Mouse (Mus musculus) splenic B cell, adult 2 months (primary cell): ENCODE data around the gene Rapgef2.

ENCODE experiments used
- DNase-seq: peaks from one replicate; pipeline ENCODE4 v3.0.0-alpha.2; 2011; ENCODE audit warnings: low read depth, low spot score
- H3K27me3 ChIP-seq: 2 replicates; pipeline ENCODE4 v1.6.1; 2012; ENCODE audit warnings: mild to moderate bottlenecking, low read length, moderate library complexity, mixed read lengths; ENCODE audit not compliant: control insufficient read depth, poor library complexity, insufficient read depth, severe bottlenecking
- H3K36me3 ChIP-seq: 2 replicates; pipeline ENCODE4 v1.6.1; 2012; ENCODE audit warnings: mild to moderate bottlenecking, low read length, moderate library complexity, mixed read lengths; ENCODE audit not compliant: control insufficient read depth, poor library complexity, insufficient read depth, severe bottlenecking

Gene Rapgef2

DNA sequence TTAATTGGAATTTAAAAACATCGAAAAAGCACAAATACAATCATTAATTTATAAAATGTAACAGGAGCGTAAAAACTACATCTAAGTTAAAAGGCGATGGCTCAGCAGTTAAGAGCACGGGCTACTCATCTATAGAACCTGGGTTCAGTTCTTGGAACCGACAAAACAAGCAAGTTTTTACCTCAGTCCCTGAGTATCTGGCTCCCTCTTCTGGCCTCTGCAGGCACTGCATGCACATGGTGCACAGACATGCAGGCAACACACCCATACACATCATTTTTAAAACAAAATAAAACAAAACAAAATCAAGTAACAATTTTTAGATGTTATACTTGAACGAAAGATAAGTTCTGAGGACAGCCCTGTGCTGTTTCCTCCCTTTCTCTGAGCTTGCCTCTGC, 176.2 kb downstream of the Rapgef2 start:
- Histone ChIP-seq H3K27me3 (no peaks in the 10 kb centered on the region), H3K36me3 (no peaks in the 10 kb centered on the region)
- DNase-seq = peak; percentile 39

GRCm38 (mm10) chr3:79108246-79108645, 178.1 kb downstream of the Rapgef2 start:
- Histone ChIP-seq H3K36me3 (no peaks in the 10 kb centered on the region), H3K27me3 (no peaks in the 10 kb centered on the region)
- DNase-seq = no peak

GRCm38 (mm10) chr3:79106360-79106759, 180.0 kb downstream of the Rapgef2 start:
- DNase-seq = peak; percentile 10
- Histone ChIP-seq H3K27me3 (no peaks in the 10 kb centered on the region), H3K36me3 (no peaks in the 10 kb centered on the region)

- DNase-seq = no peak
- no peaks in the 10 kb centered on the region for H3K27me3 ChIP-seq
Observed at GRCm38 (mm10) chr3:79103604-79104003, 182.7 kb downstream of the Rapgef2 start.

GRCm38 (mm10) chr3:79101737-79102136, 184.6 kb downstream of the Rapgef2 start:
- Histone ChIP-seq H3K27me3 (no peaks in the 10 kb centered on the region), H3K36me3 (no peaks in the 10 kb centered on the region)
- DNase-seq = no peak

More at GRCm38 (mm10) chr3:79103604-79104003, 182.7 kb downstream of the Rapgef2 start:
- H3K36me3 ChIP-seq = no peaks in the 10 kb centered on the region

DNA sequence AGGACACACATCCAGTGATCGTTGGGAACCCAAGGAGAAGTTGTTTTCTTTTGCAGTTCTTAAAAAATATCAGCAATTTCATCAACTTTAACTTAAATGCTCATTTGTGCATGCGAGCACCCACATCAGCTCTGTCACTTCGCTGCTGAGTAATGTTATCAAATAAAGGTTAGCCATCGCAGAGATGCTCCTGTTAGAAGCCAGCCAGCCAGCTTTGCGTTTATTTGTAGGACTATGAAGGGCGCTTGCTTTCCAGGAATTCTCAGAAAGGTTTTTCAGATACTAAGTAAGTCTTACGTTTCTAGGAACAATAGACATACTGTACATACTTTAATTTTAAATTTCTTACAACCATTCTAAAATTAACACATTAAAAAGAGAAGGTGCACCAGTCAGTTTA, 185.5 kb downstream of the Rapgef2 start:
- DNase-seq = no peak
- no peaks in the 10 kb centered on the region for H3K27me3 ChIP-seq
- H3K36me3 ChIP-seq = no peaks in the 10 kb centered on the region

- H3K27me3 ChIP-seq = no peaks in the 10 kb centered on the region
- peaks cover 3% of the 10 kb centered on the region; the same call in 1 of the 2 replicates for H3K36me3 ChIP-seq
- peak; percentile 73 for DNase-seq
Observed at GRCm38 (mm10) chr3:79089091-79089490, 197.2 kb downstream of the Rapgef2 start.

DNA sequence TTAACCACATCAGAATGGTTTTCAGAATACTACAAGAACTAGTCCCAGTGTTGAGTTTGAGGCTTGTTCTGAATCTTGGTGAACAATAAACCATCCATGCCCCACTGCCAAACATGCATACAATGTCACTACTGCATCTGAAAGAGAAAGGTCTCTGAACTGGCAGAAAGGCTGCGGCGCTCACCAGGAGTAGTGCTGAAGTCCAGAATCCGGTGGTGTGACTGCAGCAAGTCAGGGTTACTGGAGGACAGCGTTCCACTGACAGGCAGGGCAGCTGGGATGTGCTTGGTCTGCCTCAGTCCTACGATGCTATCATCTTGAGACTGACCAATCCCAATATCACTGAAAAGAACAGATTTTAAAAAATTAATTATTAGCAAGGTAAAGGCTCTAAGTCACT, 197.9 kb downstream of the Rapgef2 start:
- DNase-seq = no peak
- Histone ChIP-seq H3K36me3 (peaks cover 3% of the 10 kb centered on the region; the same call in 1 of the 2 replicates), H3K27me3 (no peaks in the 10 kb centered on the region)

- Histone ChIP-seq H3K27me3 (no peaks in the 10 kb centered on the region), H3K36me3 (no peaks in the 10 kb centered on the region; the same call in 1 of the 2 replicates)
- no peak for DNase-seq
Observed at GRCm38 (mm10) chr3:79086282-79086681, 200.0 kb downstream of the Rapgef2 start.

- H3K27me3 ChIP-seq = no peaks in the 10 kb centered on the region
- no peaks in the 10 kb centered on the region; the same call in 1 of the 2 replicates for H3K36me3 ChIP-seq
- no peak for DNase-seq
Observed at GRCm38 (mm10) chr3:79083881-79084280, 202.4 kb downstream of the Rapgef2 start.

GRCm38 (mm10) chr3:79083030-79083429, 203.3 kb downstream of the Rapgef2 start:
- H3K36me3 ChIP-seq = no peaks in the 10 kb centered on the region; the same call in 1 of the 2 replicates
- no peak for DNase-seq
- no peaks in the 10 kb centered on the region for H3K27me3 ChIP-seq

- DNase-seq = no peak
- H3K36me3 ChIP-seq = 0 out of 2 replicates have a peak, but pooled peaks cover 2% of the 10 kb centered on the region
Observed at GRCm38 (mm10) chr3:79079076-79079475, 207.2 kb downstream of the Rapgef2 start.

GRCm38 (mm10) chr3:79074970-79075369, 211.3 kb downstream of the Rapgef2 start:
- no peaks in the 10 kb centered on the region for H3K27me3 ChIP-seq
- DNase-seq = no peak
- 0 out of 2 replicates have a peak, but pooled peaks cover 8% of the 10 kb centered on the region for H3K36me3 ChIP-seq

More at GRCm38 (mm10) chr3:79079076-79079475, 207.2 kb downstream of the Rapgef2 start:
- no peaks in the 10 kb centered on the region for H3K27me3 ChIP-seq

DNA sequence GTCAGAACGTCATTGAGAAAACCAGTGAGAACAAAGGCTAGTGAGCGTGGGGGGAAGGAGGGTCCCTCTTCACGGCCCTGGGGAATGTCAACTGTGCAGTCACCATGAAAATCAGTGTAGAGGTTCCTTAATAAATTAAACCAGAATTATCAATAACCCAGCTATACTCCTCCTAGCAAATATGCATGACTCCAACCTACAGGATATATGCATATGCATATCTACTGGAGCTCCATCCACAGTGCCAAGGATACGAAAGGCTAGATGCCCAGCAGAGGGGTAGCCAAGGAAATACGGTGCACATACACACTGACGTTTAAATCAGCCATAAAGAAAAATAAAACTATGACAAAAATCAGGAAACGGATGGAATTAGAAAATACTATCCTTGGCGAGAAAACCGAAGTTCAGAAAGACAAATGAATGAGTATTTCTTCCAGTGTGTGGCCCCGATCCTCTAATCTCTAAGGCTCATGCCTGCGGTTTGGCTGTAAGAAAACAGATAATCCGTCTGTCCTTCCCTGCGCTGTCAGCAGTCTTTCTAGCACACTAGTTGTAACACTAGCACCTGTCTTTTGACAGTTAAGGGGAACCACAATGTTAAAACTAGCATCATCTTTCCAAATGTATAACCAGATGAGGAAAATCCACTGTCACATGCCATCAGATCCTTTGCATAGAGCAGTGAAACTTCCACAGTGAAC, 212.6 kb downstream of the Rapgef2 start:
- H3K36me3 ChIP-seq = 0 out of 2 replicates have a peak, but pooled peaks cover 8% of the 10 kb centered on the region
- DNase-seq = no peak
- no peaks in the 10 kb centered on the region for H3K27me3 ChIP-seq

GRCm38 (mm10) chr3:79071561-79071960, 214.8 kb downstream of the Rapgef2 start:
- Histone ChIP-seq H3K36me3 (0 out of 2 replicates have a peak, but pooled peaks cover 8% of the 10 kb centered on the region), H3K27me3 (no peaks in the 10 kb centered on the region)
- DNase-seq = peak; percentile 8
